Mouse (Mus musculus) megakaryocyte, embryonic 14.5 days (primary cell): ENCODE measurements around the gene Myo1f.

Experiments used
- FLI1 ChIP-seq: IDR thresholded peaks from 2 replicates; pipeline ENCODE4 v1.6.1; 2012; ENCODE audit warnings: low read length, inconsistent platforms, mixed read lengths
- GATA1 ChIP-seq: IDR thresholded peaks from 3 replicates; pipeline ENCODE4 v1.6.1; 2012; ENCODE audit warnings: mixed read lengths, low read length, inconsistent platforms, borderline replicate concordance

- no peak for TF ChIP-seq GATA1
- no peak for TF ChIP-seq FLI1
Measured at GRCm38 (mm10) chr17:33631236-33631635, 75.7 kb downstream of the Myo1f start.
